19 mouse cellular contexts compared by ENCODE assay signal in the genomic region with DNA sequence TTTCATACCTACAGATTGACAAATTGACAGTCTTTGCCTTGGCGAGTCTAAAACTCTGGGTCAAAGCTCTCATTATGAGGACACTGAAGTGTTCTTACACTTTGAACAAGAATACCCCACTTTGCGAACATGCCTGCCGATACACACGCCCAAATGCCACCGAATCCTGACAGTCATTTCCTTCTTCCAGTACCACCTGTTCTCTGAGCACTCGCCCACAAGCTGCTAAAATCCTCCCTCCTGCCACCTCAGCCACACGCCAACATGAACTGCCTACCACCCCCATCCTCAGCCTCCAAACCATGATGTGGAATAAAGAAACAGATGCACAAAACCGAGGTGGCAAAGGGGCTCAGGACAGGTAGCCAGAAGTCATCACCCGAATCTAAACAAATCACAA.
DNase-seq lines count a peak whose midpoint lies in the region; ATAC-seq lines count a peak whose summit lies in the region.
"Had no signal": no experiment of that assay in that cellular context is flagged by ENCODE, and none has a peak within 500 bp of the region (broad histone marks: within the 10 kb centered on the region; RNA-seq: fewer than 3 reads in every experiment).

No protein-coding gene starts in this region.

- H3K9ac ChIP-seq in kidney, embryonic 16.5 days (replicated peaks; ENCODE audit: low read length): no peak overlapping the region
- H3K9ac ChIP-seq: limb, embryonic 15.5 days; liver, postnatal 0 days had no signal

- no peaks in the 10 kb centered on the region for H3K4me1 ChIP-seq in kidney, embryonic 16.5 days (ENCODE audit: insufficient read depth, low read length)
- H3K4me1 ChIP-seq: limb, embryonic 15.5 days had no signal

- H3K36me3 ChIP-seq in kidney, embryonic 16.5 days (ENCODE audit: insufficient read depth, low read length): no peaks in the 10 kb centered on the region
- H3K36me3 ChIP-seq: limb, embryonic 15.5 days had no signal

- intact Hi-C loops in left cerebral cortex, postnatal 4 days (cut with DNase I): no loop called here

- H3K27me3 ChIP-seq in kidney, embryonic 16.5 days (ENCODE audit: insufficient read depth, low read length): no peaks in the 10 kb centered on the region
- H3K27me3 ChIP-seq: limb, embryonic 15.5 days had no signal

- H3K4me2 ChIP-seq in kidney, embryonic 16.5 days (replicated peaks; ENCODE audit: low read depth, low read length): no peak overlapping the region
- H3K4me2 ChIP-seq: heart, embryonic 11.5 days; limb, embryonic 15.5 days; midbrain, embryonic 11.5 days had no signal

- H3K4me3 ChIP-seq in kidney, embryonic 16.5 days (ENCODE audit: low read length): no peak overlapping the region
- H3K4me3 ChIP-seq: limb, embryonic 15.5 days had no signal

- H3K9me3 ChIP-seq in kidney, embryonic 16.5 days (ENCODE audit: low read length): no peaks in the 10 kb centered on the region
- H3K9me3 ChIP-seq: limb, embryonic 15.5 days had no signal

- DNase-seq in left cerebral cortex, adult 11 months (ENCODE audit: low spot score): peak; percentile 35
- DNase-seq in left cerebral cortex, postnatal 4 days: no peak
- DNase-seq in cerebellum, adult 8-10 months: peak; percentile 52
- peak; percentile 43 to 62 for DNase-seq in frontal cortex, postnatal 36 days (ENCODE audit: low spot score in 2 of 2)
- peak; percentile 46 for DNase-seq in right cerebral cortex, postnatal 25 days
- no peak for DNase-seq in Muller cell, postnatal 12 days (ENCODE audit: inconsistent ontology term)
- no peak for DNase-seq in lung, postnatal 25 days (ENCODE audit: low spot score)
- DNase-seq: adrenal gland, adult 8-10 months; gastrocnemius, postnatal 25 days; heart, postnatal 36 days; kidney, adult 18-20 months; liver, postnatal 0 days; lung, postnatal 4 days had no signal

- H3K27ac ChIP-seq in kidney, embryonic 16.5 days (ENCODE audit: low read length): no peak overlapping the region
- H3K27ac ChIP-seq: hindbrain, postnatal 0 days; limb, embryonic 15.5 days had no signal

- WGBS in kidney, embryonic 16.5 days: 89% methylated on average over 9 of the region's 9 CpGs

- no peak for ATAC-seq in kidney, embryonic 16.5 days (ENCODE audit: low FRiP score, low TSS enrichment)
- ATAC-seq: forebrain, embryonic 14.5 days; hindbrain, postnatal 0 days; liver, postnatal 0 days had no signal

Comparison
In these comparisons a context has a peak if more than half of its experiments do, and no peak if none do; other contexts are left out.
1. DNase-seq: peak in left cerebral cortex, adult 11 months (single experiment), cerebellum, adult 8-10 months (single experiment), frontal cortex, postnatal 36 days (2 of 2) and right cerebral cortex, postnatal 25 days (single experiment); none in left cerebral cortex, postnatal 4 days (single experiment), Muller cell, postnatal 12 days (single experiment) and lung, postnatal 25 days (single experiment).